Mouse (Mus musculus): ENCODE results near the gene Ppp1r18. TPM values are rescaled to one million over a fixed set of nuclear protein-coding genes. Genes with fewer than 3 reads are reported as not detected.

Gene Ppp1r18
- 239 TPM for total RNA-seq (2023)

DNA sequence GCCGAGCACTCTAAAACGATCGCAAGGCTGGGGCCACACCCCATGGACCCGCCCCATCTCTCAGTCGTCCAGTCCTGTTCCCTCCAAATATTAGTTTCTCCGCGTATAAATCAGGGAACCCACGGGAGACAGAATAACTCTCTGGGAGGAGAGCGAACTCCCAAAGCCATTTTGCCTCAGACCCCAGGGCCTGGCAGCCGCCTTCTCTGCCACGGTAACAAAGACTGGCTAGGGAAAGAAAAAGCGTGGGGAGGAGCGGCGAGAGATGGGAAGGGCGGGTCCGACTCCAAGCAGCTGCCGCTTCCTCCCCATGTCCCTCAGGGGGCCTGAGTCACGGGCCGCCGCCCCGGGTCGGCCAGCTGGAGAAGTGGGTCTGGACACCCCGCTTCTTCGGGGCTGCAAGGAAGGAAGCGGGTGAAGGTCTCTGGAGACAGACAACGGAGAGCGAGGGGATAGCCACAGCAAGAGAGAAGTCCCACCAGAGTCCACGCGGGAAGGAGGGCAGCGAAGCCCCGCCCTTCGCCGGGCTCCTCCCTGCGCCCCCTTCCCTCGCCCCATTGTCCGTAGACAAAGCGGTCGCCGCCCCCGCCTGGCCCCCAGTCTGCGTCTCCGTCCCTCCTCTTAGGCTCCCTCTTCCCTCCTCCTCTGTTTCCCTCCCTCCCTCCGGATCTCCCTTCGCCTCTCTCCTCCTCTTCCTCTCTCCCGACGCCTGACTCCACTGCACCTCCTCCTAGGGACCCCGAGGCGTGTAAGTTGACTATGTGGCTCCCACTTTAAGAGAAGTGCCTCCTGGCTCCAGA is at the start of gene Ppp1r18:
TSS of gene Ppp1r18 (plus strand) at position 113 of the 800 bp plus-strand sequence.

DNA sequence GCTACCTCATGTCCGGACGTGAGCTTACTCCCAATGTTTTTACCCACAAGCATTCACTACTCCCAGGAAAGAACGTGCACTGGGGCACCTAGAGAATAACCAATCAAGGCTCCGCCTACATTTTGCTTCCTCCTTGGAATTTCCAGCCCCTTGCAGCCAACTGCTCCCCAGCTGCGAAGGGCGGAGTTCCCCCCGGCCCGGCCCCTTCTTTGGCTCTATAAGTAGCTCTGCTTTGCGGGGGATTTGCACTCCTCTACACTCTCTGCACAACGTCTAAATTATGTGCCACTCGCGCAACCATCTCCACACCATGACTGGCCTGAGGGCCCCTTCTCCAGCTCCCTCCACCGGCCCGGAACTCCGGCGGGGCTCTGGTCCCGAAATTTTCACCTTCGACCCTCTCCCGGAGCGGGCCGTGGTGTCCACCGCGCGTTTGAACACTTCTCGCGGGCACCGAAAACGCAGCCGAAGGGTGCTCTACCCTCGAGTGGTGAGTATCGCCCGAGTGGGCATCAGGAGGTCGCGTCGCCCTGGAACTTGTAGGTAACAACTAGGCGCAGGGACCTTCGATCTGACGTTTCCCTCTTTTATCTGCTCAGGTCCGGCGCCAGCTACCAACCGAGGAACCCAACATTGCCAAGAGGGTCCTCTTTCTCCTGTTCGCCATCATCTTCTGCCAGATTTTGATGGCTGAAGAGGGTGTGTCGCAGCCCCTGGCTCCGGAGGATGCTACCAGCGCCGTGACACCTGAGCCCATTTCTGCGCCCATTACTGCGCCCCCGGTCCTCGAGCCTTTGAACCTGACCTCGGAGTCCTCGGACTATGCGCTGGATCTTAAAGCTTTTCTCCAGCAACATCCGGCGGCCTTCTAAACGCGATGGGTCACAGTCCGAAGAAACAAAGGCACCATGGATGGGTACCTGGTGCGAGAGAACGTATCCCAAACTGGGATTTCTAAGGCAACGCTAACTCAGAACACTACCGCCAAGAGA is 43.7 kb upstream of the Ppp1r18 start, which contains the start of gene Ier3:
TSS of gene Ier3 (plus strand) at position 246 of the 992 bp plus-strand sequence.

DNA sequence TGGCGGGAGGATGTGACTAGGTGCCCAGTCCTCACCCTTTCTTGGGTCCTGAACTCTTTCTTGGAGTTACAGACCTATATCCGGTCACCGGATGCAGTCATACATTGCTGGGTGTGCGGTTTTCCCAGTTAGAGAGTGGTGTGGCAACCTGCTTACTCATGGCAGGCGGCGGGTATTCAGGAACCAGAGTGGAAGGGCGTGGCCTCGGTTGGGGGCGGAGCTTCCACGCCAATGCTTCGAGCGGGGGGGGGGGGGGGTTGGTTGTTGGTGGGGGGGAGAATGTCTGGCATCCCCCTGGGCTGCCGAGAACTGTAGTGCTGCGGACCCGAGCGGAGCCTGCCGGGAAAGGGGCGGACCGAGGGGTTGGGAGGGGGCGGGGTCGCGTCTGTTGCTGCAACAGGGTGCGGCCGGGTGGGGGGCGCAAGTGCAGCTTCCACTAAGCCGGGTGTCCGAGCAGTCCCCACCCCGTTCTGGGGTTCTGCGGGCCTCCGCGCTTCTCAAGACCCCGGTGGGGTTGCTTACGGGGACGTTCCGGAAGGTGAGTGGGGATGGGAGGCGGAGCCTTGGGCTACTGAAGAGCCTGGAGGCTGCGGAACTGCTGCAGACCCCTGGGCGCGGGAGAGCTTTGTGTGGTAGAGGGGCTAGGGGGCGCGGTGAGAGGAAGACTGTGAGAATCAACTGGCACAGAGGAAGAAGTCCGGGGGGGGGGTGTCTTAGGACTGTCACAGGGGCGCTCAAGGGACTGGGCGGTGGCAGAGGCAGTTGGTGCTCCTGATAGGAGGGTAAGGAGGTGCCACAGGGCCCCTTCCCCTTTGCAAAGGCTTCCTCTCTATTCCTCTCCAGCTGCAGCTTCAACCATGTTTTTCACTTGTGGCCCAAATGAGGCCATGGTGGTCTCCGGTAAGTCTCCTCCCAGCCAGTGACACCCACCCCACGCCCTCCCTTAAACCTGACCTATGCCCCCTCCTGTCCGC is 42.1 kb upstream of the Ppp1r18 start, which contains the start of gene Flot1:
TSS of gene Flot1 (plus strand) at position 267 of the 974 bp plus-strand sequence.

DNA sequence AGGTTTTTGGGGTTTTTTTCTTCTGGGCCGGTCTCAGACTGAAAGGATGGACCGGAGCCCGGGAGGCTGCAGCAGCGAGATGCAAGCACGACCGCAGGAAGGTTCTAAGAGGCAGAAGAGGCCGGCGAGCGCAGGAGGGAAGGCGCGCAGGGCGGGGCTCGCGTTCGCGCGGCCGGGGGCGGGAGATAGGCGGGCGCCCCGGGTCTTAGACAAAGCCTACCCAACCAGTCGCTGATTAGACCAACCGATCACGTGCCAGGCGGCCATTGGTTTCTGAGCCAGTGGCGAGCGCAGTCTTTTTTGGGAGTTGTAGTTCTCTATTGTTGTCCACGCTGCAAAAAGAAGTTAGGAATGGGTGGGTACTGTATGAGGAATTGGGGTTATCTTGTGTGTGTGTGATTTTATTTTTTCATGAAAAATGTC is 27.3 kb upstream of the Ppp1r18 start, which contains the start of gene Tubb5:
TSS of gene Tubb5 (minus strand) at position 185 of the 423 bp plus-strand sequence.

DNA sequence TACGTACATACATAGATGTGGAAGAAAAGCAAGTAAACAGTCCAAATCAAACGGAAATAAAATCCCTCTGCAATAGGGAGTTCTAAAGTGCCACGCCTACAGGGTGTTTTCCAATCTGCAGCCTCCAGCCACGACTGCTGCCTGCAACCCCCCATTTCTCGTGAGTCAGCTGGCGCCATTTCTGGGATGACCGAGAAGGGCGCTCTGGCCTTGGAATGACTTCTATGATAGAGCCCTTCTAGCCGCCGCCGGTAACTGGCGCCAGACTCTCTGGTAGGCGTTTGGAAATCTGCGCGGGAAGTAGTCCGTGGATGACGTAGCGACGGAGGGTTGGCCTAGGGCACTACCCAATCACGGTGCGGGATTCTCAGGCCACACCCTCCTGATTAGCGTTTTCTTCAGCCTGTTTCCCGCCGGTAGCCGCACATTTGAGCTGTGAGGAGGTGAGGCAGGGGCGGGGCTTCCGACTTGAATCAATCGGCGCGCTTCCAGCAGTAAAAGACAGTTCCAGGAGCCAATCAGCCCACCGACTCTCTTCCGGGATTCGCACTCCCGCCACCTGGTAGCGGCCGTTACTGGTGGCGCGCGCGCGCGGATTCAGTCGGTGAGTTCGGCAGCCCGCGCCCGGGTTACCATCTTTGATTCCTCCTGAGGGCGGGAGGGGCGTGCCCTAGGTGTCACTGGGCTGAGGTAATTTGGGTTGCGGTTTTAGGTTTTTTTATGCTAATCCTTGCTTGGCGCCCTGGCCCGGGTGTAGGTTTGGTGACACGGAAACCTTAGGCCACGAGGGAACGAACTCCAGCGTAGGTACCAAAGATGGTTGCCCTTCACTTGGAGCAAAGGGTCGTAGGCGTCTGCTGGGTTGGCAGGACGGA is 24.1 kb upstream of the Ppp1r18 start, which contains the start of gene Mdc1:
TSS of gene Mdc1 (plus strand) at position 440 of the 875 bp plus-strand sequence.

DNA sequence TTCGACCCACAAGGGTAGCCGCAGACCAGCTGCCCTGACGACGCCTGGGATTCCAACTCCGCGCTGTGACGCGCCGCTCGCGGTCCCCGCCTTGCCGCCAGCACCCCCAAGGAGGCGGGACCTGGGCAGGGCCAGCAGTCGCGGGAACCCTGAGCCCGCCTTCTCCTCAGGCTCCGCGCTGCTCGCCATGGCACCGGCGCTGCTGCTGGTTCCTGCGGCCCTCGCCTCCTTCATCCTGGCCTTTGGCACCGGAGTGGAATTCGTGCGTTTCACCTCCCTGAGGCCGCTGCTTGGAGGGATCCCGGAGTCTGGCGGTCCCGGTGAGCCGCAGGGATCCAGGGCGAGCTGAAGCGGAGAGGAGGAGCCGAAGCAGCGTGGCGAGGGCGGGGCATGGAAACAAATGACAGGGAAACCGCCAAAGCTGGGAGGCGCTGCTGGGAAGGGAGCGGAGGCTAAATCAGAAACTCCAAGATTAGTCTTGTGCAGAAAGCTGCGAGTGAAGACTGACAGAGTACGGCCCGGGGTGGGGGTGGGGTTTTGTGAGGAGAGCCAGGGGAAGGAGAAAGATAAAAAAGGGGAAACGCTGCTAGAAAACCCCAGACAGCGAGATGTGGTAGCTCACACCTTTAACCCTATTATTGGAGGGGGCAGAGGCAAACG is 4.1 kb upstream of the Ppp1r18 start, which contains the start of gene Nrm:
TSS of gene Nrm (plus strand) at position 121 of the 660 bp plus-strand sequence.

DNA sequence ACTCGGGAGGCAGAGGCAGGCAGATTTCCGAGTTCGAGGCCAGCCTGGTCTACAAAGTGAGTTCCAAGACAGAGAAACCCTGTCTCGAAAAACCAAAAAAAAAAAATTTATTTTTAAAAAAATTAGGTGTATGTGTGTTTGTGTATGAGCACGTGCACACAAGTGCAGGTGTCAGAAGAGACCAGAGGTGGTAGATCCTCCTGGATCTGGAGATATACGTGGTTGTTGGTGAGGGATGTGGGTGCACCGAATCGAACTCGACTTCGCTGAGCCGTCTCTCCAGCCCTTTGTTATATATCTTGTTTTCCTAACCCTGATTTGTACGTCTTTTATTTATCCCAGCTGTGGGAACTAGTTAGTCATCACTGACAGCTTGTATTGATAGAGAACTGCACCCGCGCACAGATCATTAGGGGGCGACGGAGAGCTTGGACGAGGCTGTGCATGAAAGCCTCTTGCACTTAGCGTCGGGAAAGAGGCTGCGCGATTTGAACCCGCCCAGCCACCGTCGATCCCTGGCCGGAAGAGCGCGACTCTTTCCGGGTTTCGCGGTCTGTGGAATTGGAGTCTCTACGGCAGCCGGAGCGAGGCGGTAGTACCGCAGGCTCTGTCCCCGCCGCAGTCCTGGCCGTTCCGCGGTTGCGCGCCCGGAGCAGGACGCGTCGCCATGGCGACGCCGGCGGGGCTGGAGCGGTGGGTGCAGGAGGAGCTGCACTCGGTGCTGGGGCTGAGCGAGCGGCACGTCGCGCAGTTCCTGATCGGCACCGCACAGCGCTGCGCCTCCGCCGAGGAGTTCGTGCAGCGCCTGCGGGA is 14.1 kb downstream of the Ppp1r18 start, which contains the start of gene Dhx16:
TSS of gene Dhx16 (plus strand) at position 575 of the 813 bp plus-strand sequence.

DNA sequence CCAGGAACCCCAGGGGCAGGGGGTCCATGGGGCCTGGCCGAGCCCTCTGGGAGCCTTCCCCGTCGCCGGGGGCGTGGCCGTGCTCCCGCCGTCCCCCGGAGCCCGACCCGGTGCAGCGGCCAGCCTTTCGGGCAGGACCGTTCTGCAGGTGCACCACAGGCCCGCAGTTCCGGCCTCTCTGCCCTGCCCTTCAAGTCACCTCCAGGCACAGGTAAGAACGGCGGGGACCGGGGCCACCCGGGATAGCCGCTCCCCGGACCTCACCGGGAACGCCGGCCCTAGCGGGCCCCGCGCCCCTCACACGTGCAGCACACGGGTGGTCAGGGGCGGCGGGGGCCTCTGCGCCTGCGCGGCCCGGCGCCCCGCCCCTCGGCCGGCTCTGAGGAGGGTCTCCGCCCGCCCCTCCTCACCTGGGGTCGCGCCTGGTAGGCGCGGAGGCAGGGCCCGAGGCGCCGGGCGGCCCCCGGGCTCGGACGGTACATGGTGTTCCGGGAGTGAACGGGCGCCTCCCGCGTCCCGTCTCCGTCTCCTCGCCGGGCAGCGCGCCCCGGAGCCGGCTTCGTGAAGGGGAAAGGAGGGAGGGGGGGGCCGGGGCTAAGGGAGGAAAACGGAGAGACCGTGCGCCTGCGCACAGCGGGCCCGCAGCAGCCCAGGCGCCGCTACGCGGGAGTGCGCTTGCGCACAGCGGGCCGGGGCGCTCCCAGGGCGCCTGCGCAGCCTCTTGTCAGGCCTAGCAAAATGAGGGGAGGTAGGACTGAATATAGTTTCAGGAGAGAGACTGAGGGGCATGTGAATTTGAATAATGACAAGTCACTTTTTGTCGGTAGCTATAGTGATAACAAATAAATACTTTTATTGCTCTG is 31.6 kb downstream of the Ppp1r18 start, which contains the start of gene 2310061I04Rik:
TSS of gene 2310061I04Rik (minus strand) at position 651 of the 863 bp plus-strand sequence.

DNA sequence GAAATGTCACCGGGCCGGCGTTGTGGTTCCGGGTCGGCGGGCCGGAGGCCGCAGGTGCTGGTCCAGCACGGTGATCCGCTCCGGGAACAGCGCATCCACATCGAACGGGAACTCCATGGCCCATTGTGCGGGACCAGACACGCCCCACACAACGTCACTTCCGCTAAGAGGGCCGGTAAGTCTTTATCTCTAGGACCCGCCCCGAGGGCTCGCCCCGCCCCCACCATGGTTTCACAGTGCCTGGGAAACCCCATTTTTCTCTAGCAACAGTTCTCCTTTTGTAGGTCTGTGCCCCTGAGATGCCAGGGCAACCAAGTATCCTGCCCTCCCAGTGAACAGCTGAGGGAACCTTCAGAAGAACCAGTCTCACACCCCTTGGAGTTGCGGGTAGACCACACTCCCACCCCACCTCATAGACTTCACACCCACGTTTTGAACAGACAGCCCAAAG is 44.6 kb downstream of the Ppp1r18 start, which contains the start of gene Atat1:
TSS of gene Atat1 (minus strand) at position 157 of the 451 bp plus-strand sequence.

DNA sequence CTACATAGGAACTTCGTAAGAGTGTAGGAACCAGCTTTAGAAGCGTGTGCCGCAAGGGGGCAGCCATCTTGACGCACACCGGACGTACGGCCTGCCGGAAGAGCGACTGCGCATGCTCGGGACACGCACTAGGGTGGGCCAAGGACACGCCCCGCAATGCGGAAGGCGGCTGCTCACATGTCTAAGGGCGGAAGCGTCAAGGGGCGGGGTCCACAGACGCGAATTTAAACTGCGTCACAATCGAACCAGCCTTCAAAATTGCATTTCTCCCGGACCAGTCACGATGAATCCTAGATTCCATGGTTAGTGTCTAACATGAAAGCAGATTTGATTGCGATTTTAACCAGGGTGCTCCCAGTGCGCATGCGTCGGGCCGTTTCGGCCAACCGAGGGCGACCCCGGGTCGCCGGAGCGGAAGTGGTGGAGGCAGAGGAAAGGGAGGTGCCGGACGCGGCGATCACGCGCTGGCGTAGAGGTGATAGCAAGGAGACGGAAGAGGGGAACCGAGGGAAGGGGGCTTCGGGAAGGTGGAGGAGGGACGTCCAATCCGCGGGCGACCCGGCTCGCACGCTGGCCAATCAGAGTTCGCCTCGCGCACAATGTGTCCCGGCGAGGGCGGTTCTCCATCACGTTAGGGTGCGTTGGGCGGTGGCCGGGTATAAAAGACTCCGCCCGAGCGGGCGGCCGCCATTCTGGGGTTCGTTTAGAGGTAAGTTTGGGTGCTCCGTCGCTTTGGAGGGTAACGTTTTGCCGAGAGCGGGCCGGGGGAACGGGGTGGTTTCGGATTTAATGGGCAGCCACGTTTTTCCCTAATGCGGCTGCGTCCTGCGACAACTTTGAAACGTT is 51.1 kb downstream of the Ppp1r18 start, which contains the start of the genes Mrps18b and Ppp1r10:
TSS of gene Mrps18b (minus strand) at position 93 of the 846 bp plus-strand sequence.
TSS of gene Ppp1r10 (plus strand) at position 138 of the 846 bp plus-strand sequence.

Other genes with a start within 250 kb of the Ppp1r18 start
- gene Gm9573, start 239.0 kb upstream of the Ppp1r18 start, total RNA-seq (2023) = not detected
- gene Mucl3, start 221.9 kb upstream of the Ppp1r18 start, total RNA-seq (2023) = not detected
- 45.6 TPM for gene Vars2, start 198.0 kb upstream of the Ppp1r18 start, total RNA-seq (2023)
- 15.9 TPM for gene Gtf2h4, start 191.9 kb upstream of the Ppp1r18 start, total RNA-seq (2023)
- gene Ddr1, start 161.0 kb upstream of the Ppp1r18 start, total RNA-seq (2023) = 10.0 TPM
- gene Ier3, start 43.9 kb upstream of the Ppp1r18 start, total RNA-seq (2023) = 10.8 TPM
- gene Flot1, start 42.4 kb upstream of the Ppp1r18 start, total RNA-seq (2023) = 52.4 TPM
- 692 TPM for gene Tubb5, start 27.3 kb upstream of the Ppp1r18 start, total RNA-seq (2023)
- 76.2 TPM for gene Mdc1, start 24.1 kb upstream of the Ppp1r18 start, total RNA-seq (2023)
- 16.8 TPM for gene Nrm, start 4.3 kb upstream of the Ppp1r18 start, total RNA-seq (2023)
- gene Dhx16, start 14.2 kb downstream of the Ppp1r18 start, total RNA-seq (2023) = 109 TPM
- gene 2310061I04Rik, start 31.8 kb downstream of the Ppp1r18 start, total RNA-seq (2023) = 23.7 TPM
- gene Atat1, start 44.5 kb downstream of the Ppp1r18 start, total RNA-seq (2023) = 8.6 TPM
- gene Mrps18b, start 50.8 kb downstream of the Ppp1r18 start, total RNA-seq (2023) = 67.6 TPM
- 156 TPM for gene Ppp1r10, start 50.8 kb downstream of the Ppp1r18 start, total RNA-seq (2023)
- 116 TPM for gene Abcf1, start 104.2 kb downstream of the Ppp1r18 start, total RNA-seq (2023)
- gene Gnl1, start 114.3 kb downstream of the Ppp1r18 start, total RNA-seq (2023) = 51.7 TPM
- gene Prr3, start 114.6 kb downstream of the Ppp1r18 start, total RNA-seq (2023) = 47.3 TPM
- 22.1 TPM for gene H2-T24, start 155.0 kb downstream of the Ppp1r18 start, total RNA-seq (2023)
- gene H2-T23, start 167.3 kb downstream of the Ppp1r18 start, total RNA-seq (2023) = 301 TPM
- gene H2-T22, start 177.2 kb downstream of the Ppp1r18 start, total RNA-seq (2023) = 184 TPM
- gene Gm6034, start 177.4 kb downstream of the Ppp1r18 start, total RNA-seq (2023) = 1.0 TPM
- gene Gm11127, start 192.8 kb downstream of the Ppp1r18 start, total RNA-seq (2023) = 81.8 TPM

Data from CD8-positive naive resting alpha-beta T cell, adult 57 days (primary cell).